15 mouse cellular contexts compared by ENCODE assay signal in the genomic region with DNA sequence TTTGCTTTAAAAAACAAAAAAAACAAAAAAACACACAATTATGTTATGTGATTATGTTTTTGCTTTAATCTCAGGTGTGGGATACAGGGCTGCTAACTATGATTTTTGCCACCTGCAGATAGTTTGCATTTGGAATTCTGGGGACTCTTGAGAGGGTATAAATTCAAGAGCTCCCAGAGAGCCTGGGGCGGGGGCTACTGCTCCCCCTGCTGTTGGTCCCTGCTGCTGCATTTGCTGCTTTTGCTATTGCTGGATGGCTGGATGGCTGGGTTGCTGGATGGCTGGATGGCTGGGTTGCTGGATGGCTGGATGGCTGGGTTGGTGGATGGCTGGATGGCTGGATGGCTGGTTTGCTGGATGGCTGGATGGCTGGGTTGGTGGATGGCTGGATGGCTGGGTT. TPM values are rescaled to one million over a fixed set of nuclear protein-coding genes. Genes with fewer than 3 reads are reported as not detected.
DNase-seq lines count a peak whose midpoint lies in the region; ATAC-seq and TF ChIP-seq lines count a peak whose summit lies in the region.
"Had no signal": no experiment of that assay in that cellular context is flagged by ENCODE, and none has a peak within 500 bp of the region (broad histone marks: within the 10 kb centered on the region; RNA-seq: fewer than 3 reads in every experiment).

No protein-coding gene starts in this region.

- no peaks in the 10 kb centered on the region for H3K27me3 ChIP-seq in kidney, postnatal 0 days (ENCODE audit: insufficient read depth, low read length)
- no peaks in the 10 kb centered on the region for H3K27me3 ChIP-seq in kidney, embryonic 14.5 days (ENCODE audit: control insufficient read depth, insufficient read depth, low read length)
- no peaks in the 10 kb centered on the region for H3K27me3 ChIP-seq in hindbrain, embryonic 10.5 days (ENCODE audit: insufficient read depth, poor library complexity, severe bottlenecking)
- H3K27me3 ChIP-seq: intestine, embryonic 15.5 days had no signal

- no peak overlapping the region for H3K4me3 ChIP-seq in kidney, postnatal 0 days (replicated peaks; ENCODE audit: low read depth, low read length)
- no peak overlapping the region for H3K4me3 ChIP-seq in kidney, embryonic 14.5 days (ENCODE audit: low read length)
- H3K4me3 ChIP-seq in hindbrain, embryonic 10.5 days, result no peak overlapping the region
- H3K4me3 ChIP-seq: erythroblast, embryonic 14.5 days; heart, embryonic 13.5 days; intestine, embryonic 15.5 days; midbrain, embryonic 12.5 days had no signal

- DNase-seq in adrenal gland, postnatal 14 days, result peak; percentile 14
- no peak for DNase-seq in adrenal gland, adult 8-10 months
- no peak for DNase-seq in kidney, postnatal 0 days (ENCODE audit: low spot score)
- peak; percentile 6 for DNase-seq in thymus, postnatal 14 days
- DNase-seq in thymus, postnatal 0 days (ENCODE audit: low spot score), result no peak
- DNase-seq in embryo, embryonic 10.5 days (ENCODE audit: low spot score), result no peak
- no peak for DNase-seq in hindbrain, embryonic 10.5 days (ENCODE audit: low spot score)
- DNase-seq: cerebellum, postnatal 36 days; right cerebral cortex, postnatal 14 days had no signal

- no peak overlapping the region for H3K4me2 ChIP-seq in kidney, postnatal 0 days (ENCODE audit: low read length)
- no peak overlapping the region for H3K4me2 ChIP-seq in kidney, embryonic 14.5 days (replicated peaks; ENCODE audit: low read depth, low read length)
- H3K4me2 ChIP-seq: heart, embryonic 13.5 days; intestine, embryonic 15.5 days; midbrain, embryonic 12.5 days had no signal

- H3K9ac ChIP-seq in kidney, postnatal 0 days (ENCODE audit: low read depth, low read length), result no peak overlapping the region
- no peak overlapping the region for H3K9ac ChIP-seq in kidney, embryonic 14.5 days (ENCODE audit: low read depth, low read length)
- H3K9ac ChIP-seq: heart, embryonic 13.5 days; intestine, embryonic 15.5 days; midbrain, embryonic 12.5 days had no signal

- no peaks in the 10 kb centered on the region for H3K4me1 ChIP-seq in kidney, postnatal 0 days (replicated peaks; ENCODE audit: insufficient read depth, low read length)
- 0 out of 2 replicates have a peak, but pooled peaks cover 3% of the 10 kb centered on the region for H3K4me1 ChIP-seq in kidney, embryonic 14.5 days (ENCODE audit: control insufficient read depth, insufficient read depth, low read length)
- H3K4me1 ChIP-seq in hindbrain, embryonic 10.5 days (replicated peaks), result peaks cover 21% of the 10 kb centered on the region
- H3K4me1 ChIP-seq: intestine, embryonic 15.5 days had no signal

- H3K27ac ChIP-seq in kidney, postnatal 0 days, result no peak overlapping the region
- no peak overlapping the region for H3K27ac ChIP-seq in kidney, embryonic 14.5 days (ENCODE audit: low read depth, low read length)
- no peak overlapping the region for H3K27ac ChIP-seq in hindbrain, embryonic 10.5 days
- H3K27ac ChIP-seq: heart, embryonic 13.5 days; intestine, embryonic 15.5 days; midbrain, embryonic 12.5 days had no signal

- TF ChIP-seq CTCF in kidney, postnatal 0 days (IDR thresholded peaks at IDR 0.05; ENCODE audit: low read depth), result peak; percentile 38

- ATAC-seq in kidney, postnatal 0 days (replicated peaks; ENCODE audit: low FRiP score, low read depth), result no peak
- ATAC-seq in kidney, embryonic 14.5 days (ENCODE audit: low FRiP score, low TSS enrichment), result no peak
- ATAC-seq: intestine, embryonic 15.5 days had no signal

- no peaks in the 10 kb centered on the region for H3K9me3 ChIP-seq in kidney, postnatal 0 days (replicated peaks; ENCODE audit: low read length)
- H3K9me3 ChIP-seq in kidney, embryonic 14.5 days (ENCODE audit: control insufficient read depth, low read length), result no peaks in the 10 kb centered on the region
- no peaks in the 10 kb centered on the region for H3K9me3 ChIP-seq in hindbrain, embryonic 10.5 days
- H3K9me3 ChIP-seq: intestine, embryonic 15.5 days had no signal

- WGBS in kidney, postnatal 0 days, result 74% methylated on average over 1 of the region's 1 CpGs
- WGBS in kidney, embryonic 14.5 days, result 81% methylated on average over 1 of the region's 1 CpGs
- WGBS in hindbrain, embryonic 10.5 days, result 84% methylated on average over 1 of the region's 1 CpGs

- no peaks in the 10 kb centered on the region for H3K36me3 ChIP-seq in kidney, postnatal 0 days (ENCODE audit: insufficient read depth, low read length)
- no peaks in the 10 kb centered on the region for H3K36me3 ChIP-seq in kidney, embryonic 14.5 days (ENCODE audit: control insufficient read depth, insufficient read depth, low read length)
- H3K36me3 ChIP-seq in hindbrain, embryonic 10.5 days, result no peaks in the 10 kb centered on the region
- H3K36me3 ChIP-seq: heart, embryonic 13.5 days; intestine, embryonic 15.5 days; midbrain, embryonic 12.5 days had no signal

RNA-seq across cellular contexts. Expression of a gene that starts 44.6 kb away (rescaled TPM):
- total RNA-seq in adrenal gland, postnatal 14 days (2021), result 0.63 and 1.5 TPM in 2 replicates
- under 1 TPM; 0.10 to 0.48 (median 0.34) TPM for total RNA-seq in adrenal gland, adult 8-10 months (2022)
- polyA plus RNA-seq in kidney, postnatal 0 days (2015; fragmentation: Nextera tagmentation; extraction: Ambion mirVana), result 0.05 TPM in 1 of 2 replicates, not detected in the other
- polyA plus RNA-seq in kidney, embryonic 14.5 days (2014; fragmentation: Nextera tagmentation; extraction: Ambion mirVana), result 0.11 TPM in 1 of 2 replicates, not detected in the other
- polyA plus RNA-seq in thymus, postnatal 0 days (2015; fragmentation: Nextera tagmentation; extraction: Ambion mirVana), result 0.57 and 0.62 TPM in 2 replicates
- 0.07 and 0.09 TPM in 2 replicates for polyA plus RNA-seq in hindbrain, embryonic 10.5 days (2016; fragmentation: Nextera tagmentation; extraction: Ambion mirVana)
- polyA plus RNA-seq: C2C12; erythroblast, embryonic 14.5 days had no signal

Comparison
In these comparisons a context has a peak if more than half of its experiments do, and no peak if none do; other contexts are left out.
1. DNase-seq: peak in adrenal gland, postnatal 14 days (single experiment) and thymus, postnatal 14 days (single experiment); none in adrenal gland, adult 8-10 months (single experiment), kidney, postnatal 0 days (single experiment), thymus, postnatal 0 days (single experiment), embryo, embryonic 10.5 days (single experiment) and hindbrain, embryonic 10.5 days (single experiment).